8 mouse cellular contexts compared by ENCODE assay signal in genomic region chr14:101946711-101947516, GRCm38 (mm10).
DNase-seq lines count a peak whose midpoint lies in the region; ATAC-seq and TF ChIP-seq lines count a peak whose summit lies in the region.

No protein-coding gene starts in this region.

- H3K9ac ChIP-seq in forebrain, postnatal 0 days = no peak overlapping the region
- H3K9ac ChIP-seq in stomach, postnatal 0 days (ENCODE audit: low read length) = no peak overlapping the region

- DNase-seq in CD4-positive, CD25-positive, alpha-beta regulatory T cell, adult 2 months (ENCODE audit: low read depth, low spot score) = peak; percentile 18
- peak; percentile 26 for DNase-seq in urinary bladder, postnatal 14 days (ENCODE audit: low spot score)
- no peak for DNase-seq in urinary bladder, postnatal 10 days (ENCODE audit: low spot score)
- peak; percentile 84 for DNase-seq in forebrain, postnatal 0 days
- peak; percentile 66 to 80 for DNase-seq in layer of hippocampus, adult 18-20 months (ENCODE audit: low spot score in 2 of 2)
- DNase-seq in stomach, postnatal 0 days (ENCODE audit: low spot score) = peak; percentile 42

- ATAC-seq in CD4-positive, CD25-positive, alpha-beta regulatory T cell, adult 4 months = no peak
- ATAC-seq in forebrain, postnatal 0 days = peak; percentile 81
- peak; percentile 82 for ATAC-seq in megakaryocyte-erythroid progenitor cell, adult 5-6 weeks (replicated peaks; ENCODE audit: low FRiP score, low TSS enrichment, poor library complexity, severe bottlenecking)
- peak; percentile 45; the same call in 1 of the 2 replicates for ATAC-seq in stomach, postnatal 0 days (ENCODE audit: low FRiP score, low TSS enrichment)

- H3K36me3 ChIP-seq in forebrain, postnatal 0 days (ENCODE audit: insufficient read depth) = no peaks in the 10 kb centered on the region
- H3K36me3 ChIP-seq in stomach, postnatal 0 days (ENCODE audit: control insufficient read depth, insufficient read depth, low read length) = no peaks in the 10 kb centered on the region

- no peak overlapping the region; the same call in 1 of the 2 replicates for H3K27ac ChIP-seq in forebrain, postnatal 0 days (ENCODE audit: low read depth, low read length)
- H3K27ac ChIP-seq in stomach, postnatal 0 days (replicated peaks) = no peak overlapping the region

- TF ChIP-seq EP300 in stomach, postnatal 0 days (optimal IDR thresholded peaks at IDR 0.05) = no peak

- H3K27me3 ChIP-seq in forebrain, postnatal 0 days (ENCODE audit: insufficient read depth, low read length) = no peaks in the 10 kb centered on the region
- no peaks in the 10 kb centered on the region for H3K27me3 ChIP-seq in stomach, postnatal 0 days (ENCODE audit: control insufficient read depth, insufficient read depth, low read length)

- no peaks in the 10 kb centered on the region for H3K9me3 ChIP-seq in forebrain, postnatal 0 days (ENCODE audit: low read length)
- H3K9me3 ChIP-seq in stomach, postnatal 0 days (ENCODE audit: control insufficient read depth, low read length) = no peaks in the 10 kb centered on the region

- H3K4me2 ChIP-seq in forebrain, postnatal 0 days (ENCODE audit: low read depth) = peak overlapping the region; percentile 31
- peak overlapping the region; percentile 19; the same call in 1 of the 2 replicates for H3K4me2 ChIP-seq in stomach, postnatal 0 days (replicated peaks; ENCODE audit: low read depth)

- H3K4me1 ChIP-seq in forebrain, postnatal 0 days (ENCODE audit: insufficient read depth) = peaks cover 6% of the 10 kb centered on the region; the same call in 1 of the 2 replicates
- H3K4me1 ChIP-seq in stomach, postnatal 0 days (replicated peaks; ENCODE audit: control insufficient read depth, insufficient read depth) = no peaks in the 10 kb centered on the region

- peak overlapping the region; percentile 12; the same call in 1 of the 2 replicates for H3K4me3 ChIP-seq in forebrain, postnatal 0 days (ENCODE audit: low read depth, low read length)
- no peak overlapping the region for H3K4me3 ChIP-seq in stomach, postnatal 0 days (ENCODE audit: low read depth, low read length)

- peak; percentile 85 for TF ChIP-seq CTCF in forebrain, postnatal 0 days (IDR thresholded peaks at IDR 0.05; ENCODE audit: low read depth)
- peak; percentile 91 for TF ChIP-seq CTCF in stomach, postnatal 0 days (IDR thresholded peaks at IDR 0.05; ENCODE audit: low read depth)

- 45% methylated on average over 21 of the region's 21 CpGs for WGBS in forebrain, postnatal 0 days
- 48% methylated on average over 21 of the region's 21 CpGs for WGBS in stomach, postnatal 0 days
